Mouse (Mus musculus) limb, embryonic 12.5 days (tissue): ENCODE results near the gene Kcnq2. TPM values are rescaled to one million over a fixed set of nuclear protein-coding genes. Genes with fewer than 3 reads are reported as not detected.

Source experiments
- ATAC-seq: fragments of 200-750 bp; cut with Nextera tagmentation; 2 replicates; pipeline ENCODE4 v1.8.0; 2017; ENCODE audit warnings: low read depth, moderate TSS enrichment; ENCODE audit not compliant: insufficient number of reproducible peaks, insufficient read depth, low FRiP score, low TSS enrichment
- H3K27ac ChIP-seq: fragments of 300-500 bp; sonication (generic); 2 replicates; pipeline ENCODE4 v1.5.1; 2016; ENCODE audit warnings: mild to moderate bottlenecking, moderate library complexity
- H3K27me3 ChIP-seq: fragments of 300-500 bp; sonication (generic); 2 replicates; pipeline ENCODE4 v1.6.1; 2016; ENCODE audit warnings: mild to moderate bottlenecking, moderate library complexity
- H3K36me3 ChIP-seq: fragments of 300-500 bp; sonication (generic); 2 replicates; pipeline ENCODE4 v1.6.1; 2016; ENCODE audit warnings: mild to moderate bottlenecking, moderate library complexity
- H3K4me1 ChIP-seq: fragments of 300-500 bp; sonication (generic); replicated peaks from 2 replicates; pipeline ENCODE4 v1.6.1; 2016
- H3K4me2 ChIP-seq: fragments of 300-500 bp; sonication (generic); 2 replicates; pipeline ENCODE4 v1.6.1; 2016; ENCODE audit warnings: mild to moderate bottlenecking, moderate library complexity
- H3K4me3 ChIP-seq: fragments of 300-500 bp; sonication (generic); replicated peaks from 2 replicates; pipeline ENCODE4 v1.5.1; 2016; ENCODE audit warnings: mild to moderate bottlenecking
- H3K9ac ChIP-seq: fragments of 300-500 bp; sonication (generic); replicated peaks from 2 replicates; pipeline ENCODE4 v1.6.1; 2016; ENCODE audit warnings: mild to moderate bottlenecking, moderate library complexity
- H3K9me3 ChIP-seq: fragments of 300-500 bp; sonication (generic); 2 replicates; pipeline ENCODE4 v1.6.1; 2016; ENCODE audit warnings: mild to moderate bottlenecking, moderate library complexity
- WGBS: fragments of 180-500 bp; shearing (Covaris S2); methylation state at CpG from one replicate; pipeline ENCODE4 v1.1.7; 2016; 5-methylcytosine and 5-hydroxymethylcytosine counted together
- polyA plus RNA-seq: library from polyadenylated mRNA; unstranded; fragments of >200 nt; fragmentation: Nextera tagmentation; extraction: Ambion mirVana; gene quantifications from 2 replicates; pipeline ENCODE4 v1.2.1, GENCODE M21; 2016

The Kcnq2 gene
- polyA plus RNA-seq, 1 experiment from 2014 or later: 0.26 TPM

DNA sequence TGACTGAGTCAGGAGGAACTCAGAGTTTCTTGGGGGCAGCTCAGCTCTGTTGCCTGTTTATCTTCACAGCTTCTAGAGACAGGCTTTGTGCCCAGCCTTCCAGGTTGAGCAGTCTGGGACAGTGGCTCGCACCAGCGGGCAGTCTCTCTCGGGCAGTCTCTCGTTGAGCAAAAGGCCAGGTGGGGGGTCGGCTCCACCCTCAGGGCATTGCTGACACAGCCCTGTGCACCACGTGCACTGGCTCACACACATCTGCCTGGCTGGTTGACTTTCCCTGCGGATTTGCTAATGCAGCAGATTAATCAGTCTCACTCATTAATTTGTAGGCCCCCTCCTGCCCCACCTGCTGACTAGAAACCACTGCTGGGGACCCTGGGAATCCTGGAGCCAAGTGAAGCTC lies 93.2 kb downstream of the Kcnq2 start:
- H3K36me3 ChIP-seq: no peaks in the 10 kb centered on the region
- H3K4me2 ChIP-seq: no peak overlapping the region
- no peak overlapping the region for H3K27ac ChIP-seq
- no peak for ATAC-seq
- H3K4me1 ChIP-seq: peaks cover 32% of the 10 kb centered on the region
- H3K27me3 ChIP-seq: peaks cover 66% of the 10 kb centered on the region
- no peak overlapping the region for H3K4me3 ChIP-seq
- H3K9ac ChIP-seq: no peak overlapping the region
- WGBS: 4% methylated on average over 7 of the region's 7 CpGs
- no peaks in the 10 kb centered on the region for H3K9me3 ChIP-seq

DNA sequence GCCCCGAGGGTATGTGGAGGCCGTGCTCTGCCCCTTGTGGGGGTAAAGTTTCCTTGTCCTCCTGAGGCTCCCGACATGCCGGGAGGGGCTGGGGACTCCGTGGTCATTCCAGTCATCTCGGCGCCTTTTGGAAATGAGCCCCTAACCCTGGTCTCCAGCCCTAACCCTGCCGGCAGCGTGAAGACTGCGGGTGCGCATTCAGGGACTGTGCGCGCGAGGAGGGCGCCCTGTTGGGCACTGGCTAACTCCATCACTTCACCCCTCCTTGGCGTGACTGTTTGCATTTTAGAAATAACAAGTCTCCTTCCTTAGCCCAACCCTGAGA lies 95.8 kb downstream of the Kcnq2 start:
- Histone ChIP-seq H3K27me3 (peaks cover 90% of the 10 kb centered on the region), H3K4me3 (peak overlapping the region; percentile 65), H3K36me3 (no peaks in the 10 kb centered on the region), H3K4me2 (peak overlapping the region; percentile 93), H3K9ac (peak overlapping the region; percentile 64), H3K9me3 (no peaks in the 10 kb centered on the region), H3K4me1 (peaks cover 32% of the 10 kb centered on the region), H3K27ac (no peak overlapping the region)
- WGBS: 2% methylated on average over 16 of the region's 16 CpGs
- 0 out of 2 replicates have a peak, but pooled peaks have one; percentile 9 for ATAC-seq

DNA sequence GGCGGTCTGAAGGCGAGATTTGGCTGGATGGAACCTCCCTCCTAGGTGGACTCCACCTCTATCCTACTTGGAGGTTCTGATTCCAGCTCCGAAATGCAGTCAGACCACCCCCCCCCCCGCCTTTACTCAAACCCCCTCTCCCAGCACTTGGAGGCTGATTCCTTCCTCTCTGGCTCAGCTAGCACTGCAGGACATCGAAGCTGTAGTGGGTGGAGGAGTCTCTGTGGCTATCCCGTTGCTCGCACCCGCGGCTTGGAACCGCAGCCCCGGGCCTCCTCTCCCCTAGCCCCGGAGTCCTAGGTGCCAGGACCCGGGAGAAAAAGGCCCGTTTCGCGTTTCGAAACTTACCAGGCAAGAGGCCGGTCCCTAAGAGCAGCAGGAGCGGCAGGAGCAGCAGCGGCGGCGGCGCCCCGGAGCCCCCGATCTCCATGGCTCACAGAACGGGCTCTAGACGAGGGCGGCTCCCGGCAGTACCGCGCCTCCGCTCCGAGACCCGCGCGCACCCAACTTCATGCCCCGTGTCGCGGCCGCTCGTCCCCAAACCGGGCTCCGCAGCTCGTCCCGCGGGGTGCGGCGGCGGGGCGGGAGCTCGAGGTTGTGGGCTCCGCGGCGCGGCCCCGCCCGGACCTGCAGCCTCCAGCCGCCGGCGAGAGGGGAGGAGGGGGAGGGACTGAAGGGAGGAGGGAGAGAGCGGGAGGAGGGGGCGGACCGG lies 96.3 kb downstream of the Kcnq2 start:
- Histone ChIP-seq H3K4me3 (peak overlapping the region; percentile 65), H3K9me3 (no peaks in the 10 kb centered on the region), H3K9ac (peak overlapping the region; percentile 64), H3K36me3 (no peaks in the 10 kb centered on the region), H3K27me3 (peaks cover 95% of the 10 kb centered on the region), H3K4me2 (peak overlapping the region; percentile 93), H3K4me1 (peaks cover 28% of the 10 kb centered on the region), H3K27ac (no peak overlapping the region)
- ATAC-seq: 0 out of 2 replicates have a peak, but pooled peaks have one; percentile 40
- WGBS: under 1% methylated on average over 56 of the region's 63 CpGs

DNA sequence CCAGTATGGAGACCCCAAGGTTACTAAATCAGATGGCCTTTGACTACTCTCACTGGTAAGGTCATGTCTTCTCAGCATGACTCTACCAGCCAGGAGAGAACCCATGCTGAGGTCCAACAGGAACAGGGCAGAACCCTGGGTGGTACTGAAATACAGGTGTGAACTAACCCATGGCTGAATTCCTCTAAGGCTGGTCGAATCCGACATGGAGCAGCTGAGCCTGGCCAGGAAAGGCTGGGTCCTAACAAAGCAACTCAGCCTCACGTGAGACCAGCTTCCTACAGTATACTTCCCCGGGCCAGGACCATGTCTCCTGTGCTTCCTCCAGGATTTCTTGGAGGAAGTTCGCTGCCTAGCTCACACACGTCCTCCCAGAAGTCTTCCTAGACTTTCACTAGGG lies 98.5 kb downstream of the Kcnq2 start:
- Histone ChIP-seq H3K9ac (no peak overlapping the region), H3K27me3 (peaks cover 76% of the 10 kb centered on the region), H3K27ac (no peak overlapping the region), H3K4me3 (no peak overlapping the region), H3K4me1 (peaks cover 16% of the 10 kb centered on the region), H3K9me3 (no peaks in the 10 kb centered on the region), H3K36me3 (no peaks in the 10 kb centered on the region), H3K4me2 (no peak overlapping the region)
- WGBS: 78% methylated on average over 6 of the region's 6 CpGs
- ATAC-seq: no peak

DNA sequence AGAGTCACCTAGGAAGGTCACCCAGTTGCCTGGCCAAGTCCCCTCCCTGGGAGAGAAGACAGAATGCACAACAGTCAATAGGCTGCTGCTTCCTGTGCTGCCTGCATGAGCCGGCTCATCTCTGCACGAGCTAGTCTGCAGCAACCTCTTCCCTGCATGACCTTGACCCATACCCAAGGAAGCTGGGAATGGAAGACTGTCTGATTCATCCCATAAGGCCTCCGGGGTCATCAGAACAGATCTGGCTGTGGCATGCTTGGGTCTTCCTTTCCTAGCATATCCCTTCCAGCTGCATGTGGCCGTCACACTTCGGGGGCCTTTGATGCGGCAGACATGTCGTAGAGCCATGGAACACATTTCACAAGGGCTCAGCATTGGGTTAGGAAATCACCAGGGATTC lies 99.9 kb downstream of the Kcnq2 start:
- ATAC-seq: no peak
- Histone ChIP-seq H3K4me2 (no peak overlapping the region), H3K4me3 (no peak overlapping the region), H3K27me3 (peaks cover 62% of the 10 kb centered on the region), H3K9me3 (no peaks in the 10 kb centered on the region), H3K36me3 (no peaks in the 10 kb centered on the region), H3K9ac (no peak overlapping the region), H3K4me1 (peaks cover 16% of the 10 kb centered on the region), H3K27ac (no peak overlapping the region)
- 81% methylated on average over 7 of the region's 7 CpGs for WGBS

DNA sequence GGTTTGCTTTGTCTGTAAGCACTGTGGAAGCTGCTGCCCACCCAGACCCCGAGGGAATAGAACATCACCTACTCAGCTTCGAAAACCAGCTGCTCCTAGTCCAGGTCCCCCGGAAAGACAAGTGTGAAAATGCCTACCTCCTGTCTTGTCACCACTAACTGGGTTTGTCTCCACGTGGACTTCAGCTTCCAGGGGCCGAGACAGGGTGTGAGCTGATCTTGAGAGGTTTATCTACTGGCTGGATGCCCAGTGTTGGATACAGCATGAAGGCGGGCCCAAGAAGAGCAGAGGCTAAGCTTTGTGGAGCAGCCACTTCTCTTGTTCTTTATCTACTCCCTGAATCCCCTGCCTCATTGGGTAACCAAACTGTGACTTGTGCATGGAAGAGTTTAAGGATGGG lies 101.8 kb downstream of the Kcnq2 start:
- no peak overlapping the region for H3K27ac ChIP-seq
- no peaks in the 10 kb centered on the region for H3K36me3 ChIP-seq
- WGBS: 71% methylated on average over 6 of the region's 6 CpGs
- H3K4me1 ChIP-seq: peaks cover 5% of the 10 kb centered on the region
- ATAC-seq: no peak
- no peaks in the 10 kb centered on the region for H3K9me3 ChIP-seq
- no peak overlapping the region for H3K4me3 ChIP-seq
- H3K9ac ChIP-seq: no peak overlapping the region
- no peak overlapping the region for H3K4me2 ChIP-seq
- peaks cover 44% of the 10 kb centered on the region for H3K27me3 ChIP-seq

DNA sequence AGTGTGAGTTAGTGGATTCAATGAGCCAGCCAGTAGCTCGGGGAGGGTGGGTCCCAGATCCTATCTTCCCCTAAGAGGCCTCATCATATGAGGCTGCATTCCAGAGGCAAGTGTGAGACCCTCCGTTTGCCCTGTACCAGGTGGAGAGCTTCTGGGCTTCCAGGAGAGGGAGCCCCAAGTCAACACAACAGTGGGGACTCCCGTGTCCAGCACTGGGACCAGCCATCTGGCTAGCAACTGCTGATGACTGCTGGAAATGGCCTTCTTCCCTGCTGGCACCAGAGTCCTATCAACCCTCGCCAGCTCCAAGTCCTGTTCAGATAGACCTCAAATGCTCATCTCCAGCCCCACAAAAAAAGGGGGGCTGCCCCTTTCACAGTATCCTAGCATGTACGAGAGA lies 102.7 kb downstream of the Kcnq2 start:
- Histone ChIP-seq H3K9ac (no peak overlapping the region), H3K27me3 (peaks cover 35% of the 10 kb centered on the region), H3K36me3 (no peaks in the 10 kb centered on the region), H3K9me3 (no peaks in the 10 kb centered on the region), H3K27ac (no peak overlapping the region), H3K4me2 (no peak overlapping the region), H3K4me1 (no peaks in the 10 kb centered on the region), H3K4me3 (no peak overlapping the region)
- 38% methylated on average over 5 of the region's 5 CpGs for WGBS
- ATAC-seq: no peak

DNA sequence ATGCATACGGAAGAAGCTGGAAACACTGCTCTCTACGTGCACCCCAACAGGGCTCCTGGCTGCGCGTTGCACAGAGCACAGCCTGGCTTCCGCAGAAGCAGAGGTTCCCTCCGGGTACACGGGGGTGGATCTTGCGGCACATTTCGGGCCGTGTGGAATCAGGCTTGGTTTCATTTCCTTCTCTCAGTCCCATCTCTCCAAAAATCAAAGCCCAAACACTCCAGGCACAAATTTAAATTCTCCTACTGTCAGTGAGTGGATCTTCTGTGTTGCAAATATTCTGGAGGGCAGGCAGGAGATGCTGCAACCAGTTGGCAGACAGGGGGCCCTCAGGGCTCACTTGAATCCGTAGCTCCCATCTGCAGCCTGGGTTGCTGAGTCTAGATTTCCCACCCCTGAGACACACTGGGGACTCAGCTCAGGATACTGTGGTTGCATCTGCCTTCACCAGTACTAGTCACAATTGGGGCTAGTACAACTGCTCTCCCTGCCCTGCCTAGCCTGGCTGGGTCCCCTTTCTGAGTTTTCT lies 103.6 kb downstream of the Kcnq2 start:
- H3K9ac ChIP-seq: no peak overlapping the region
- no peak overlapping the region for H3K27ac ChIP-seq
- H3K4me3 ChIP-seq: no peak overlapping the region
- WGBS: 75% methylated on average over 11 of the region's 11 CpGs
- H3K4me1 ChIP-seq: no peaks in the 10 kb centered on the region
- ATAC-seq: no peak
- H3K27me3 ChIP-seq: peaks cover 25% of the 10 kb centered on the region
- no peaks in the 10 kb centered on the region for H3K9me3 ChIP-seq
- H3K36me3 ChIP-seq: no peaks in the 10 kb centered on the region
- H3K4me2 ChIP-seq: no peak overlapping the region

Other genes starting within 250 kb of the Kcnq2 start
- 77.1 and 78.5 TPM in 2 replicates for gene Ythdf1, start 214.4 kb downstream of the Kcnq2 start, polyA plus RNA-seq
- not detected in 2 replicates for gene Birc7, start 206.3 kb downstream of the Kcnq2 start, polyA plus RNA-seq
- 6.0 and 11.2 TPM in 2 replicates for gene Nkain4, start 180.6 kb downstream of the Kcnq2 start, polyA plus RNA-seq
- gene Arfgap1, start 168.1 kb downstream of the Kcnq2 start, polyA plus RNA-seq: 109 and 113 TPM in 2 replicates
- gene Col20a1, start 148.8 kb downstream of the Kcnq2 start, polyA plus RNA-seq: 0.64 and 0.68 TPM in 2 replicates
- 0.97 and 1.4 TPM in 2 replicates for gene Chrna4, start 91.8 kb downstream of the Kcnq2 start, polyA plus RNA-seq
- gene Eef1a2, start 21.7 kb upstream of the Kcnq2 start, polyA plus RNA-seq: 0.10 TPM in 1 of 2 replicates, not detected in the other
- 424 and 433 TPM in 2 replicates for gene Ppdpf, start 51.9 kb upstream of the Kcnq2 start, polyA plus RNA-seq
- not detected in 2 replicates for gene Ptk6, start 67.5 kb upstream of the Kcnq2 start, polyA plus RNA-seq
- gene Srms, start 77.9 kb upstream of the Kcnq2 start, polyA plus RNA-seq: 0.25 and 0.45 TPM in 2 replicates
- 0.41 and 0.59 TPM in 2 replicates for gene Fndc11, start 84.7 kb upstream of the Kcnq2 start, polyA plus RNA-seq
- gene Helz2, start 106.7 kb upstream of the Kcnq2 start, polyA plus RNA-seq: 1.3 and 1.4 TPM in 2 replicates
- gene Gmeb2, start 152.7 kb upstream of the Kcnq2 start, polyA plus RNA-seq: 21.0 and 22.5 TPM in 2 replicates
- gene Stmn3, start 179.2 kb upstream of the Kcnq2 start, polyA plus RNA-seq: 0.56 and 5.2 TPM in 2 replicates
- 58.8 and 69.9 TPM in 2 replicates for gene Rtel1, start 184.4 kb upstream of the Kcnq2 start, polyA plus RNA-seq
- 54.9 and 59.4 TPM in 2 replicates for gene Zgpat, start 229.6 kb upstream of the Kcnq2 start, polyA plus RNA-seq
- 77.1 and 79.5 TPM in 2 replicates for gene Arfrp1, start 230.1 kb upstream of the Kcnq2 start, polyA plus RNA-seq
- 29.9 and 35.2 TPM in 2 replicates for gene Lime1, start 244.8 kb upstream of the Kcnq2 start, polyA plus RNA-seq